Mouse (Mus musculus): ENCODE results near the gene Mapk6.
"Not testable (repeated sequence)": the region's sequence is repeated elsewhere in the genome, so short reads cannot be mapped to it uniquely, and the experiment has no call there.

Mapk6 gene

GRCm38 (mm10) chr9:75382825-75383224 is 27.0 kb downstream of the Mapk6 start:
- DNase-seq (ENCODE audit: low read depth), result no peak

- no peak for DNase-seq (ENCODE audit: low read depth)
Observed at GRCm38 (mm10) chr9:75378774-75379173, 31.0 kb downstream of the Mapk6 start.

GRCm38 (mm10) chr9:75376428-75376827 is 33.4 kb downstream of the Mapk6 start:
- DNase-seq (ENCODE audit: low read depth), result no peak

- no peak for DNase-seq (ENCODE audit: low read depth)
Observed at GRCm38 (mm10) chr9:75375606-75376005, 34.2 kb downstream of the Mapk6 start.

GRCm38 (mm10) chr9:75368779-75369178 is 41.0 kb downstream of the Mapk6 start:
- no peak for DNase-seq (ENCODE audit: low read depth)

GRCm38 (mm10) chr9:75366191-75366590 is 43.6 kb downstream of the Mapk6 start:
- DNase-seq (ENCODE audit: low read depth), result no peak

- no peak for DNase-seq (ENCODE audit: low read depth)
Observed at GRCm38 (mm10) chr9:75365195-75365594, 44.6 kb downstream of the Mapk6 start.

GRCm38 (mm10) chr9:75363702-75364101 is 46.1 kb downstream of the Mapk6 start:
- DNase-seq (ENCODE audit: low read depth), result not testable (repeated sequence)

GRCm38 (mm10) chr9:75363001-75363400 is 46.8 kb downstream of the Mapk6 start:
- no peak for DNase-seq (ENCODE audit: low read depth)

- no peak for DNase-seq (ENCODE audit: low read depth)
Observed at GRCm38 (mm10) chr9:75362201-75362600, 47.6 kb downstream of the Mapk6 start.

GRCm38 (mm10) chr9:75361699-75362098 is 48.1 kb downstream of the Mapk6 start:
- peak; percentile 90 for DNase-seq (ENCODE audit: low read depth)

GRCm38 (mm10) chr9:75357087-75357654 is 52.6 kb downstream of the Mapk6 start:
- no peak for DNase-seq (ENCODE audit: low read depth)

GRCm38 (mm10) chr9:75355783-75356182 is 54.0 kb downstream of the Mapk6 start:
- DNase-seq (ENCODE audit: low read depth), result no peak

- no peak for DNase-seq (ENCODE audit: low read depth)
Observed at GRCm38 (mm10) chr9:75353094-75353493, 56.7 kb downstream of the Mapk6 start.

- DNase-seq (ENCODE audit: low read depth), result no peak
Observed at GRCm38 (mm10) chr9:75348641-75349040, 61.2 kb downstream of the Mapk6 start.

GRCm38 (mm10) chr9:75348066-75348465 is 61.7 kb downstream of the Mapk6 start:
- DNase-seq (ENCODE audit: low read depth), result no peak

- DNase-seq (ENCODE audit: low read depth), result no peak
Observed at GRCm38 (mm10) chr9:75347458-75347857, 62.3 kb downstream of the Mapk6 start, which contains the start of gene Bcl2l10. Gene Bcl2l10 (plus strand): TSS chr9:75347758.

GRCm38 (mm10) chr9:75342433-75342832 is 67.4 kb downstream of the Mapk6 start:
- DNase-seq (ENCODE audit: low read depth), result no peak

GRCm38 (mm10) chr9:75338016-75338415 is 71.8 kb downstream of the Mapk6 start:
- no peak for DNase-seq (ENCODE audit: low read depth)

- DNase-seq (ENCODE audit: low read depth), result peak; percentile 8
Observed at GRCm38 (mm10) chr9:75334440-75334839, 75.4 kb downstream of the Mapk6 start.

- DNase-seq (ENCODE audit: low read depth), result no peak
Observed at GRCm38 (mm10) chr9:75330821-75331220, 79.0 kb downstream of the Mapk6 start.

GRCm38 (mm10) chr9:75328047-75328446 is 81.8 kb downstream of the Mapk6 start:
- DNase-seq (ENCODE audit: low read depth), result no peak

- DNase-seq (ENCODE audit: low read depth), result no peak
Observed at GRCm38 (mm10) chr9:75322099-75322885, 87.5 kb downstream of the Mapk6 start.

- no peak for DNase-seq (ENCODE audit: low read depth)
Observed at GRCm38 (mm10) chr9:75319365-75319764, 90.4 kb downstream of the Mapk6 start.
